Mouse (Mus musculus): ENCODE measurements around the gene Aftph.
A peak's percentile ranks its signal among the peaks of the same experiment; 100 is the strongest.

Gene Aftph

DNA sequence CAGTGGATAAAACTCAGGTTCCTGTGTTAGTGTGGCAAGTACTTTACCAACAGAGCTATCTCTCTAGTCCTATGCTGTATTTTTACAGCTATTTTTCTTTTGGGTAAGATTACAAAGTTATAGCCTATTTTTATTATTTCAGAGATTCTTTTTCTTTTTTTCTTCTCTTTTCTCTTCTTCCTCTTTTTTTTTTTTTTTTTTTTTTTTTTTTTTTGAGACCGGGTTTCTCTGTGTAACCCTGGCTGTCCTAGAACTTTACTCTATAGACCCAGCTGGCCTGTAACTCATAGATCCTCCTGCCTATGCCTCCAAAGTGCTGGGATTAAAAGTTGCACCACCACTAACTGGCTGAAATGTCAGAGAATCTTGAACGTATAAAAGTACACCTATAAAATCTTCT is 13.3 kb downstream of the Aftph start:
- no peak for DNase-seq (ENCODE audit: low spot score)

DNA sequence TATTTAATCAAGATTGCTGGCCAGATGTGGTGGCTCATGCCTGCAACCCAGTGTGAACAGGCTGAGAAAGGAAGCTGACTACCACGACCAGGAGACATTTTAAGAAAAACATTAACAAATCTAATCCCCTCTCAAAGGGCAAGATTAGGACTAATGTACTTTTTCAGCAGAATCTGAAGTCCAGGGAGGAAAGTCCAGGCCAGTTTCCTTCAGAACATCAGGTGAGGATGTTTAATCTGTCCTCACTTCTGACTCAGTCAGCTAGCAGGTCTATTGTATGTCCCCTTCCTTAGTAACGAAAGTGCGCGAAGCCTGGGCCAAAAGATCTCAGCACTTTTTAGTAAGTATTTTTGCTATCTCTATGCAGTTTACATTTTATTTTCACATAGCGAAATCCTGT is 17.8 kb downstream of the Aftph start:
- DNase-seq (ENCODE audit: low spot score), result no peak

DNA sequence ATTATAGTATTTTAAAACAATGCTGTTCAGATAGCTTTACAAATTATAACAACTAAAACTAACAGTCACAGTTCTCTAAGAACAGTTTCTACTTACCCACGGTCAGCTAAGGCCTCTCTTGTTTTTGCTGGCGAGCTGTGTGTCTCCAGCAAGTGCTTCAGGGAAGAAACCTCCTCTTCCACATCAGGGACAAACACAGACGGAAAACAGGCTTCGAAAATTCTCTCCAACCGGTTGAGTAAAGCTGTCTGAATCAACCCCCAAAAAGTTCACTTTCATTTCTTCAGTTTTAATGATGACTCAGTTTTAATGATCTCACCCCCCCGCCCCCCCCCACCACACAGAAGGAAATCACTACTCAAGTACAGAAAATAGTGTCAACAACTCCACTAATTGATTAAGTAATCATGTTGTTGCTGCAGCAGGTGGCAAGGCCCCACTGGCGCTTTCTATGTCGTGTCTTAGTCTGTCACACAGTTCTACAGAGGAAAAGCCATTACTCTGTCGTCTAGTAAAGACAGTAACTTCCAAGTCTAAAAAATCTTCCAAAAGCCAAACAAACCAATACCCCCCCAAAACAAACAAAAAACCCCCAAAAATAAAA is 29.2 kb downstream of the Aftph start:
- no peak for DNase-seq (ENCODE audit: low spot score)

DNA sequence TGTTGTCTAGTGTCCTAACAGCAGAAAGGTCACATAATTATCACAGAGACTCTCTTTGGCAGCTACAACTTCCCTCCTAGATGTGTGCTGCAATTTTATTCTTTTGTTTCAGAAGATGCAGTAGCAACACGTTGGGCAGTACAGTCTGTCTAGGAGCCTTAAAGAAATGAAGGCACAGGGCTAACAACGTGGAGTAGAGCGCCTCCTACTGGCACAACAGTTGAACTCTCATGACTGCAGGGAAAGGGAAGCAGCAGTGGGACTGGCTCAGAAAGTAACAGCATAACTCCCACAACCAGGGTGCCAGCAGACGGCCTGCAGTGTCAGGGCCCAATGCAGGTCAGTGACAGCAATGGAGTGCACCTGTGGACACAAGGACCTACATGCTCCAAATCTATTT is 50.4 kb downstream of the Aftph start:
- DNase-seq (ENCODE audit: low spot score), result peak; percentile 66

DNA sequence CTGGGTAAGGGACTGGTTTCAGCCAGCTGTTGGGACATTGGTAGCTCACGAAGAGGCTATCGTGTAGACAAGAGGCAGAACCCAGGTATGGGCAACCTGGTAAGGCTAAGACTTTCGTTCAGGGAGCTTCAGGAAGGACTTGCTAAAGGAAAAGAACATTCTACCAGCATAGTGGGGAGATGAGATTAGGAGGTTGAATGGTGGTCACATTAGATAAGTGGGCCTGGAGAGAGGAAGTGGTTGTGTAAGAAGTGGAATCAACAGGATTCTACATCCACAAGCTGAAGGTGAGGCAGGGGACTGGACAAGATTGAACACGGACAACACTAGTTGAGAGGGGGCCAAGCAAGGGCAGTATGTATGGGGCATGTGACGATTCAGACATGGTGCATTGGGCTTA is 59.7 kb downstream of the Aftph start:
- DNase-seq (ENCODE audit: low spot score), result no peak

DNA sequence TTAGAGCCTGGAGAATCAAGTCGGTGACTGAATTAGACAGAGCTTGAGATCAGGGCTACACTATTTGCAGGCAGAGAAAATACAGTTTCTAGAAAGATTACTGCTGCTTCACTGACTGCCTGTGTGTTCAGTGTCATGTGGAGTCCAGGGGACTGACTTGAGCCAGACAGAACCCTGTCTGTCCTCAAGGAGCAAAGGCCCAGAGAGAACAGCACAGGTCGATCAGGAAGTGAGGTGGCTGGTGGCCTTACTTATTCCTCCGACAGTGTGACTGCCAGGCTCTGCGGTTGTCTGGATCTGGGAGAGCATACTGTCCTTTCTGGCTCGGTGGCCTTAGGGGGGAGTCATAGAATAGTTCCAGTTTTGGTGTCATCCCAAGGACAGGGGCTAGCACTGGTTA is 60.6 kb downstream of the Aftph start:
- DNase-seq (ENCODE audit: low spot score), result no peak

DNA sequence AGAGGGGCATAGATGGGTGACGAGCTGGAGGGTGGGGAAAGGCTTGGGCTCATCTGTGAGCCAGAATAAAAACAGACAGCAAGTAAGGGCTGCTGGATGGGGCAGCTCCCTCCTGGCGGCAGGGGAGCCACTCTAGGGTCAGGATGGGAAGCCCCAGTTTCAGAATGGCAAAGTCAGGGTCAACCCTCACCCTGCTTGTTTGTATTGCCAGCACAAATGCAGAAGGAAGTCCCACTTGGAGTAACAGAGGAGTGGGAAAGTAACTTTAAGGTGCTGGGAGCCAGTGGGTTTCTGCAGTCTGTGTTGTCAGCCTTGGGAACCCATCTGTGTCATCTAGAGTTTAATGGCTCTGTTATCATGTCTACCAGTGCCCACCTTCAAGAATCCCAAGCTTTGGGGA is 62.0 kb downstream of the Aftph start:
- no peak for DNase-seq (ENCODE audit: low spot score)

DNA sequence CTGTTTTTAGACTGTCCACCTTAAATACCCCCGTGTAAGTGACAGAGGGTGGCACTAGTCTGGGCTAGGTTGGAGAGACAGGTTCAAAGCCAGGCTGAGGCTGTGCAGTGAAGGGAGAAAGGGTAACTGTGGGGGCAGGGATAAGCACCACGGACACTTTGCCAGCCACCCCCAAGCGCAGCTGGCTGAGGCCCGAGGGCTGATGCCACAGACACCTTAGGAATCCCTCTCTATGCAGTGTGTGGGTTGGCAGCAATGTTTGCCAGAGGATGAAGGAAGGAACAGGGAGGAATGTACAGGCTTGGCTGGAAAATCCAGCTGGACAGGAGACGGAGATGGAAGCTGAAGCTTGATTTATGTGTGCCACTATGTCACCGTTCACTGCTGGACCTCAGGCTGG is 68.9 kb downstream of the Aftph start:
- DNase-seq (ENCODE audit: low spot score), result peak; percentile 16

DNA sequence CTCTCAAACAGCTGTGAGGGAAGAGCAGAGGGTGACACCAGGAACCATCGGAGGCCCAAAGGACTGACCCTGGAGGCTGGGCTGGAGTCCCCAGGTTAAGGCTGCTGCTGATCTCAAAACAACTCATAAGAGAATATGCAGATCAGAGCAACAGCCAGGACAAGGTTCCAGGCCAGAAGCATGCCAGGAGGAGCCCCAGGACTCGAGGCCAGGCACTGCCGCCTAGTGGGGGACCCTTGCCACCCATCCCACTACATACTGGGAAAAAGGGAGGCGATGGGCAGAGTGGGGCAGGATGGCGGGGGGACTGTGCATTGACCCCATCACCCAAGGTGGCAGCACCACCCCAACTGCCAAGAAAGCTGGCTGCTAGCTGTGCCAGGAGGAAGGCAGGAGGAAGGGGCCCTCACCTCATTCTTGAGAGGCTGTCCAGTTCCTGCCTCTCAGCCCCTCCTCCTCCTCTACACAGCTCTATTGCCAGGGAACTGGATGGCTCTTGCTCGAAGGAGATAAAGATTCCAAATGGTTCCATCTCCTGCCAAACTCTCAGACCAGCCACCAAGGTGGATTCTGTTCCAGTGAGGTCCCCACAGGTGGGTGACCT is 69.5 kb downstream of the Aftph start:
- DNase-seq (ENCODE audit: low spot score), result no peak

DNA sequence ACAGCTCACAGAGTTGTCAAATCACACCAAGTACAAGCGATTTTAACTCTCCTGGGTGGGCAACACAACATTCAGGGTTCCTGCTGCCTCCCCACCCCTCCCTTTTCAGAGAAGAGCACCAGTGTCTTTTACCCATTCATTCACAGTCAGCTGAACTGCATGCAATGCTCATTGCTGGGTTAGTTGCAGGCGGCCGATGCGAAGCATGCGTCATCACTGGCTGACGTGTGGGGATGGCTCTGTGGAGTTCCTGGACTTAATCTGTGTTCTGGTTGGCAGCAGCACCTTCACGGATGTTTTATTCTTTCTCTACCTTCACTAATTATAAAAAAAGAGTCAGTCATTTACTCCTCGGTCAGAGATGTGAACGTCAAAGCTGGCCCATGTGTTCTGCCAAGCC is 76.5 kb downstream of the Aftph start:
- no peak for DNase-seq (ENCODE audit: low spot score)

DNA sequence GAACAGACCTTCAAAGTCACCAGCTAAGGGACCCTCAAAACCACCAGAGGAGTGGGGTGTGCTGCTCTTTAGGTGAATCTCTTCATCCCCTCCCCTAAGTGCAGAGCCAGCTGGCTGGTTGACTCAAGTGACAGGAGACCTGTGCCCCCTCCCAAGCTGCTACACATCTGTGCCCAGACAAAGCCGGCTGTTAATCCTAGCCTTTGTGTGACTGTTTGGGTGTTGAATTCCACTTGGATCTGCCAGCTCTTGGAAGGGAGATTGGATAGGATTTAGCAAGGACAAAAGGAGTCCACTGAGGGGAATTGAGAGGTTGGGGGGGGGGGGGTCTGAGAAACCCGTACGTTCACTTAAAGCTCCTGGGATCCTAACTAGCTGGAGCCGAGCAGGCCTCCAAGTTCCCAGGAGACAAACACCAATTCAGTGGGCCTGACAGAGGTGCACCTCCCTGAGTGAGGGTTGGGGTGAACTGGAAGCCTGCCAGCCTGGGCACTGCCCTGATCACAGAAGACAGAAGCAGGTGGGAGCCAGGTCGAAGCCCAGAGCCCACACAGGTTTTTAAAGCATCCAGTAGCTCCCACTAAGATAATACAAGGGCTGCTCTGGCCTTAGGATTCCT is 77.7 kb downstream of the Aftph start:
- no peak for DNase-seq (ENCODE audit: low spot score)

DNA sequence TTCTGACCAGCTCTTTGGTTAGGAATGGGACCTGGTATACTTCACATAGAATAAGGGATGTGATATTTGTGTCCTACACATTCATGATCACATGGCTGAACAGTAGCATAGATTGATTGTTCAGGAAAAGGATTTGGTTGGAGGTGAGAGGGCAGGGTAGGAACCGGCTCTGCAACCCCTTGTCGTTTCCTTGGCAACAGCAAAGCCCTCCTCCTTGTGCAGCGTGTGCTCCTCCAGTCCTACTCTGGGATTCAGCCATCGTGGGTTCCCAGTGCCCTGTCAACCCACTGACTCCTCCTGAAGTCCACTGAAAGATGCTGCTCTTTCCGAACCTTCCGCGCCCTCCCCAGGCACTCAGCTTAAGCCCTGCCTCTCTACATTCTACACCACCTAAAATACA is 78.6 kb downstream of the Aftph start:
- peak; percentile 19 for DNase-seq (ENCODE audit: low spot score)

DNA sequence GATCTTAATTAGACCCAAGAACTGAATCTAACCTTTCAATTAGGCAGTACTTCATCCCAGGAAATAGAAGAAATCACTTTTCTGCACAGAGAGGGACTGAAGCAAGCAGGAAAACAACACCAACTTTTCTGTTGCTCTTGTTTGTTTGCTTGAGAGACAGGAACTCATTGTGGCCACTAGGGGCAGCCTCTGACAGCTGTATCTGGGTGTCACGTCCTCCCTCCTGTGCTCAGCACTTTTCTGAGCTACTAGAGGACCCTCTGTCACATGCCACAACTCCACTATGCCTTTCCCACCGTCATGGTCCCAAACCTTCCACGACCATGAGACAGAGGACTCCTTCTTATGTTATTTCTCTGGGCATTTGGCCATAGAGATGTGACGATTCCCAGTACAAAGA is 79.7 kb downstream of the Aftph start:
- DNase-seq (ENCODE audit: low spot score), result peak; percentile 29

DNA sequence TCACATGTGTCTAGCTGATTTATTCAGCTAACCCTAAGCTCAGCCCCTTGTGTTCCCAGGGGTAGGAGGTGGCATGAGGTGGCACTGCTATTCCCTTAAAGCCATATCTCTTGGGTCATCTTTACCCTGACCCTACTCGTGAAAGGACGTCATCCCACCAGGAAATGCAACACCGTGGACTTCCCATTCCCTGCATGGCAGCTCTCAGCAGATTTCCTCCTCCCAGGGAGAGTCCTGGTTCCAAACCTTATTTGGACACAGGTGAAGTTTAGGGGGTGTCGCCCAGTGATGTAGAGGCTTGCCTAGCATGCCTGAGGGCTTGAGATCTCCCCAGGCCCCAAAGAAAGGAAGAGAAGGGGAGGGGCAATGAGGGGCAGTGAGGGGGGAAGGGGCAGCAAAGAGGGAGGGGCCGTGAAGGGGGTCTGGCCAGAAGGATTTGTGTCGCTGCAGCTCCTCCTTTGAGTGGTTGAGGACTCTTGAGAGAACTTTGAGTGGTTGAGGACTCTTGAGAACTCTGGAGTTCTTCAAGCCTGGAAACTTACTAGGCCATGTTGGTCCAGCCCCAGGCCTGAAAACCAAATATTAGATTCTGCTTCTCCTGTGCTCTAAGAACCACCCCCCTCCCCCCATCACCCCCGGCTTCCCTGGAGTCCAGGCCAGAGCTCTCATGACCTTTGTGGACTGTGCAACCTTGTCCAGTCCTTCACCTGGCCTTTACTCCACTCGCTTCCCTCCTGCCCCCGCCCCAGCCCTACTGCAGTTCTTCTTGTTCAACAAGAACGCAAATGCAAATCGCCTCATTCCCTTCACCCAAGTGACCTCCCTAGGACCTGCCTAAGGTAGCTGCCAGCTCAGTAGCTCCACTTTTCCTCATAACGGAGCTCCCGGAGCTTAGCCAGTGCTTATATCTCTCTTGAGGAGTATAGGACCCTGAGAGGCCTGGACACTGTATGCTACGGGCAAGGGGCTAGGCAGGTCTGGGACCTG is 81.0 kb downstream of the Aftph start:
- peak; percentile 28 for DNase-seq (ENCODE audit: low spot score)

DNA sequence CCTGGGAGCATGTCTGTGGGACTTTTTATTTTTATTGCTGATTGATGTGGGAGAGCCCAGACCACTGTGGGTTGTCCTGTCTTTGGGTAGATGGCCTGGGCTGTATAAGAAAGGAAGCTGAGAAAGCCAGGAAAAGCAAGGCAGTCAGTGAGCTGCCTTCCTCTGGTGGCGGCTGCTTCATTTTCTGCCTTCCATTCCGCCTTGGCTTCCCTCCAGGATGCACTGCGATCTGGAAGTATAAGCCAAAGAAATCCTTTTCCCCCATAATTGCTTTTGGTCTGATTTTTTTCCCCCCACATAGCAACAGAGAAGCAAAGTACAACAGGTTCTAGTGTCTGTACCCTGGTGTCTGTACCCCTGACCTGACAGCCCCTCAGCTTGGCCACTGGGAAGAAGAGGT is 82.3 kb downstream of the Aftph start:
- no peak for DNase-seq (ENCODE audit: low spot score)

DNA sequence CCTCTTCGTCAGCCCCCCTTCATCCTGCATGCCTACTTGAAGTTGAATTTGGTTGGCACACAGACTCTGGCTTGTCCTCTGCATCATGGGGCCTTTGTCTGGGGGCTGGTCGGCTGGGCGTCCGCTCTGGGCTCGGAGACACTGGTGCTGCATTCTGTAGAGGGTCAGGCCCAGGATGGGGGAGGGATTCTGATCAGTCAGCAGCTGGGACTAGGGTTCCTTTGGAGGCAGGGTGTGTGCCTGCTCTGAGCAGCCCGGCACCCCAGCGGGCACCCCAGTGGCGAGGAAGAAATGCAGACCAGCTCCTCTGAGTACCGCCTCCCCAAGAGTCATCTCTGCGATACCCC is 84.7 kb downstream of the Aftph start:
- DNase-seq (ENCODE audit: low spot score), result no peak

DNA sequence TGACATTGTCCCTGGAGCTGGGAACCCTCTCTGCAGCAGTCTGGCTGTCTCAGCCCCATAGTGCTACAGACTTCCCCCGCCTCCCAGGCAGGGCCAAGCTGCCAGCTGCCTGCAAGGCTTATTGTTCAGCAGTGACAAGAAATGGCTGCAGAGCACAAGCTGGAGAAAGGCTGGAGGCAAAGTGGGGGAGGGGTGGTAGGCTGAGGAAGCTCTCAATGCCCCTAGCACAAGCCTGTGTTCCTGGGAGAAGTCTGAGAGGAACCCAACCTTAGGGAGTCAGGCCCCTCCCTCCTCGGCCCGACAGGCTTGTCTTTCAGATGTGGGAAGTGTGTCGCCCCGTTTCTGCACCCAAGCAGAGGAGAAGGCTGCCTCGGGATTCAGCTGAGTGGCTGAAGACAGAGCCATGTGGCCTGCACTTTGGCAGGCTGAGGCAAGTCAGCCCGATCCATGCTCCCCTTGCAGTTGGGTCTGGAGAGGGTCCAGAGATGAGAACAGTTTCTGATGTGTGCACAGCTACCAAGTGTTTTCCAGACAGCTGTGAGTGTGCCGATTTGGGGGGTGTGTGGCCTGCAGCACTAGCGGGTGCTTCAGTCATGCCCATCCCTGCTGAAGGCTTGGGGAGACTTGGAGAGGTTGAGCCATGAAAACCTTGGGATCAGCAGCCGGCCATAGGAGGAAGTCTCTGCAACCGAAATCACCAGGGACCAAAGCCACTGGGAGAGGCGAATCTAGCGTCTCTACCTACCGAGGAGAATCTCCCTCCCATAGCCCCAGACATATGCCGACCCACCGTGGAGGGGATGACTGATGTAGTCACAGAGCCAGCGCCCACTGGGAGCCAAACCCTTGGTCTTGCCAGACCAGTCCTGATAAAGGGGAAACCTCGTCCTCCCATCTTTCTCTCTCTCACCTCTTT is 85.3 kb downstream of the Aftph start:
- peak; percentile 22 for DNase-seq (ENCODE audit: low spot score)

DNA sequence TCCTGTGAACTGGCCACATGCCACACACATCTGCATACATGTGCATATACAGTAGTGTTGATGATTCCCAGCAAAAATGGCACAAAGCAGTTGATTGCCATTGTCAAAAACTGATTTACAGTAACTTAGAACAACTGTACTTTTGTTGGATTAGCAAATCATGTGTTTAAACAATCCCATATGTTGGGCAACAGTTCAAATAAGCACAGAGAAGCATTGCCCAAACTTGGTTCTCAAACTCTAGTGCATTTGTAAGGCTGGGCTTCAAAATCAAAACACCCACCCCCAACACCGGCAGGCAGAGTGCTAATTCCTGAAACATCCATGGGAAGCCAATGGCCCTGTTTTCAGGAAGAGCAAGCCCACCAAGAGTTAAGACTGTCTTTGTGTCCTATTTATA is 90.2 kb downstream of the Aftph start:
- DNase-seq (ENCODE audit: low spot score), result no peak

DNA sequence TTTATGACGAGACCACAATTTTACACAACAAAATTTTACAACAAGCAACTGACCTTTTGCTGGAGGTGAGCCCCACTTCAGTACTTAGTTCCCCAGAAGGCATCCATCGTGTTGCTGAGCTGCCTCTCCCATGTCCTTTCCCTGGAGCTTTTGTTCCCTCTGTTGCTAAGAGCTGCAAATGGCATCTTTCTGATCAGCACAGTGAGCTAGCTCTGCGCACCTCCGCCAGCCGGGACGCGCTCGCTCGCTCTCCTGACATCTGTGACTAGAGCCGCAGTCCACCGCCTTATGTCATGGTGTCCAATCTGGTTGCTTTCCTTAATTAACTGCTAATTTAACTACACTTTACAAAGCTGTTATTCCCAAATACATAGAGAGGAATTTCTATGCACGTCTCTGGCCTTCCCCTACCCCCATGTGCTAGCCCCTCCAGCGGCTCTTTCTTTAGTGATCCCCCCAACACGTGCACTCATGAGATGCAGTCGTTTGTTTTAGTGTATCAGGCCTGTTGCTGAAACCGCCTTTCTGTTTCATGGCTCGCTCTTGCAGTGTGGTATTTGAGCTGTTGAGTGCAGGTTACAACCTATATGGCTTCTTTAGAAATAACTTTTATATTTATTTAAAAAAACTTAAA is 91.3 kb downstream of the Aftph start:
- no peak for DNase-seq (ENCODE audit: low spot score)

DNA sequence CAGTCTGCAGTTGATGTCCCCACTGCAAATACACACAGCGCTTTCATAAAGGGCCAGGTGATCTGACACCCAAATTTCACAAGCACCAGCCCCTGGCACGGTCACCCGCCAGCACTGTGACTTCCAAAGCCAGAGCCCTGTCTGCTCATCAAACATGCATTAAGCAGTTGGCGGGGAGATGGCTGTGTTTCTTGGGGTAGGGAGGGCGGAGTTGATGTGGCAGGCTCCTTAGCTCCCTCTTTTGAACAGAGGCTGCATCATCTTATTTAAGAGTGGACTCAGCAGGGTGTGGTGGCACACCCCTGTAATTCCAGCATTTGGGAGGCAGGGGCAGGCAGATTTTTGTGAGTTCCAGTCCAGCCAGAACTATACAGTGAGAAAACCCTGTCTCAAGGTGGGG is 91.9 kb downstream of the Aftph start:
- no peak for DNase-seq (ENCODE audit: low spot score)

DNA sequence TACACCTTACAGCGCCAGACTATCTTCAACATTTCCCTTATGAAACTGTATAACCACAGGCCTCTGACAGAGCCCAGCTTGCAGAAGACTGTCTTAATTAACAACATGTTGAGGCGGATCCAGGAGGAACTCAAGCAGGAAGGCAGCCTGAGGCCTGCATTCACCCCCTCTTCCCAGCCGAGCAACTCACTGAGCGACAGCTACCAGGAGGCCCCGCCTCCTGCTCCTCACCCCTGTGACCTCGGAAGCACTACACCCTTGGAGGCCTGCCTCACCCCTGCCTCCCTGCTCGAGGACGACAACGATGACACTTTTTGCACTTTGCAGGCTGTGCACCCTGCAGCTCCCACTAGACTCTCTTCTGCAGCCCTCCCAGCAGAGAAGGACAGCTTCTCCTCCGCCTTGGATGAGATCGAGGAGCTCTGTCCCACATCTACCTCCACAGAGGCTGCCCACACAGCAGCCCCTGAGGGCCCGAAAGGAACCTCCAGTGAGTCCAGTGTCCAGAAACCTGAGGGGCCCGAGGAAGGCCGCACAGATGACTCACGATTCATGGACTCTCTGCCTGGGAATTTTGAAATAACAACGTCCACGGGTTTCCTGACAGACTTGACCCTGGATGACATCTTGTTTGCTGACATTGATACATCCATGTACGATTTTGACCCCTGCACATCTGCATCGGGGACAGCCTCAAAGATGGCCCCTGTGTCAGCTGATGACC is 93.3 kb downstream of the Aftph start:
- peak; percentile 46 for DNase-seq (ENCODE audit: low spot score)

Data from urinary bladder, postnatal 14 days (tissue).